Mouse (Mus musculus) olfactory bulb, adult 2 months (tissue): ENCODE results near the gene Uhrf1bp1.

Experiments
- CTCF ChIP-seq: fragments of 200-500 bp; IDR thresholded peaks from 2 replicates; pipeline ENCODE4 v1.5.1; 2012; ENCODE audit warnings: low read depth, mild to moderate bottlenecking, low read length, moderate library complexity; ENCODE audit not compliant: insufficient read depth
- POLR2A ChIP-seq: fragments of 200-500 bp; IDR thresholded peaks from 2 replicates; pipeline ENCODE4 v1.6.1; 2012; ENCODE audit warnings: mild to moderate bottlenecking, low read depth, low read length, moderate library complexity; ENCODE audit not compliant: insufficient read depth

GRCm38 (mm10) chr17:27821407-27822338, 34.6 kb upstream of the Uhrf1bp1 start:
- TF ChIP-seq CTCF, result no peak
- no peak for TF ChIP-seq POLR2A
